Mouse (Mus musculus) adrenal gland, postnatal 36 days (tissue): ENCODE data around the gene Fli1. TPM values are rescaled to one million over a fixed set of nuclear protein-coding genes. Genes with fewer than 3 reads are reported as not detected.
A peak's percentile ranks its signal among the peaks of the same experiment; 100 is the strongest.

ENCODE experiments used
- DNase-seq, 2 experiments: peaks; one replicate each; pipeline ENCODE4 v3.0.0; 2021; ENCODE audit warnings: mixed read lengths in 1 of 2
- total RNA-seq, 2 experiments: library from RNA; stranded (reverse); gene quantifications; 2 replicates each; pipeline ENCODE4 v1.2.3; 2021

The Fli1 gene
- total RNA-seq, 2 experiments from 2014 or later: 15.4 to 15.5 TPM

DNA sequence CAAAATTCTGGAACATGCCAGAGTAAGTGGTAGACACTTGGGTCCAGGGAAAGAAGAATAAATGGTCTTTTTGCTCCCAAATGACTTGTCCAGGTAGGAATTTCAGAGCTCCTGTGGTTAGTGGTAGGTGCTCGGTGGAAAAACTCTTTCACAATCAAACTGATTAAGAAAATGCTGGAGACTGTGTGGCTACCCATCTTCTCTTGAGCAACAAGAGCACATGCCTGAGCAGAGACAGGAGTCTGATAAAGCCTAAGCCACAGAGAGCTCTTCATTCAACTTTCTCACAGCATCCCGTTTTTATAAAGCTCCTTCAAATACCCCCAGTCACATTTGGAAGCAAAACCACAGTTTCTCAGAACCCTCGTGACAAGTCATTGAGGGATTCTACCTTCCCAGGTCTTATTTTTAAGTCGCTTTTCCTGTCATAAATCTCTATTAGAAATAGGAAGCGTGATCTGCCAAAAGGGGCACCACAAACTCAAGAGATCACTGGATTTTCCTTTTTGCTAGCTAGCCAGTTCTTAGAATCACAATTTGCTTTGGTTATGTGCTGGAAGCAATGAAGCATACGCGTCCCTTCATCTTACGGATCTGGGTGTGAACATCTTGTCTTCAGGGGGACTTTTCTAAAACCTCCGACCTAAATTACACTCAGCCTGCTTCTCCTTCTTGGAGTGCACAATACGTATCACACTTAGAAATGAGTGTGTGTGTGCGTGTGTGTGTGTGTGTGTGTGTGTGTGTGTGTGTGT, 40.2 kb downstream of the Fli1 start:
- no peak for DNase-seq

DNA sequence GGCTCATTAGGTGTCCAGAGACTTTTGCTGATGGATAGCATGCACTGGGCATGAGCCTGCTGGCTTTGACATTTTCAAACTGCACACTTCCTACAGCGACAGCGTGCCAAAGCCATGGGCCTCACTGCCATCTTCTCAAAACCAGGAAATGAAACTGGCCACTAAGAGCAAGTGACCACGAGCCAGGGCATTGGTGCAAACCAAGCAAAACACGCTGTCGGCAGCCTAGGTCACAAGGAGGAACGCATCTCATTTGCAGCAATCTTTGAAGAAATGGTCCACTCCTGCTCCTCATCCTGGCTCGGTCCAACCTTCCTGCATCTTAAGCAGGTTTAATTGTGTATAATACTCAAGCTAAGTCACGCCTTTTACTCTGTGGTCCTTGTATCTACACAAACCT, 41.8 kb downstream of the Fli1 start:
- DNase-seq: peak in 1 of 2 experiments; percentile 28

DNA sequence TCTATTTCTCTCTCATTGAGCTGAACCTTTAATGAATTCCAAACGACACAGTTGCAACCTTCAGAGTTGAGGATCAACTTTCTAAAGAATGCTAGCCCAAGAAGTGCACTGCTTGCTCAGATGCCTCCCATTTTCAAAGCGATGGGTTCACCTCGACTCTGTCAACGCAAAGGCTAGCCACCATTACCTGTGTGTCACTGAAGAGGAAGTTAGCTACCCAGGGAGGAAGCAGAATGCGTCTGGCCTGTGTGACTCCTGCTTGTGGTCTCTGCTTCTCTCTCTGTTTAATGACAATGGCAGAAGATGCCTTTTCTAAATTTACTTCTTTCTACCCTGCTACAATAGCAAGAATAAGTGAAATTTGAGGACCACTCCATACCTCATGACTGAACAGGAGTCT, 42.6 kb downstream of the Fli1 start:
- no peak for DNase-seq

DNA sequence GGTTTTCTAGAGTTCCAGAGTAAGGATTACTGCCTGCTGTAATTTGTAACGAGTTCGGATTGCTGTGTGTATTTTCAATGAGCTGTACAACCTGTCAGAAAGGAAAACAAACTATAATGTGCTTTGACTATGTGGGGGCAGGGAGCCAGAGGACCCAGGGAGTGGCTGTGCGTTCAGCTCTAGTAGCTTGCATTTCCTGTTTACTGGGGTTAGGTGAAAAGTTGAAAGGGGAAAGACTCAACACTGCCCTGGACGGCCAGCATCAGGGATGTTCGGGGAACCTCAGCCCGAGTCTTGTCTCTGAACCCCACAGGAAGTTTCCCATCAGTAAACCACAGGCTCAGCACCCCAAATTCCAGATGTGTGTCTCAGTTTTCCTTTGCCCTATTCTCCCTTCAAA, 43.2 kb downstream of the Fli1 start:
- DNase-seq: peak in 1 of 2 experiments; percentile 33

DNA sequence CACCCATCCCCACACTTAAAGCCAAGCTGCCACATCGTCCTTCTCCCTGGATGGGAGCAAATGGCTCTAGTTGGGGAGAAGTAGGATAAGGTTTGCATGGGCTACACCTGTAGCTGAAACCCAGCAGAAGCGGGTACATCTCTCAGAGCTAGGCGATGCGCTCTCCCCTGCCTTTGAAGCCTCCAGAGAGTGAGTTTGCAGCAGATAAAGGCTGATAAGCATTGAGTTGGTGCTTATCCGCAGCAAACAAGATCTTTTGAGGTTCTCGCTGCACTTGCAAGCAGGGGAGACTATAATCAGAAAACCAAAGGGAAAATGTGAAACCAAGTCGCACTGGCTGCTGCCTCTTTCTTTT, 47.0 kb downstream of the Fli1 start:
- no peak for DNase-seq

DNA sequence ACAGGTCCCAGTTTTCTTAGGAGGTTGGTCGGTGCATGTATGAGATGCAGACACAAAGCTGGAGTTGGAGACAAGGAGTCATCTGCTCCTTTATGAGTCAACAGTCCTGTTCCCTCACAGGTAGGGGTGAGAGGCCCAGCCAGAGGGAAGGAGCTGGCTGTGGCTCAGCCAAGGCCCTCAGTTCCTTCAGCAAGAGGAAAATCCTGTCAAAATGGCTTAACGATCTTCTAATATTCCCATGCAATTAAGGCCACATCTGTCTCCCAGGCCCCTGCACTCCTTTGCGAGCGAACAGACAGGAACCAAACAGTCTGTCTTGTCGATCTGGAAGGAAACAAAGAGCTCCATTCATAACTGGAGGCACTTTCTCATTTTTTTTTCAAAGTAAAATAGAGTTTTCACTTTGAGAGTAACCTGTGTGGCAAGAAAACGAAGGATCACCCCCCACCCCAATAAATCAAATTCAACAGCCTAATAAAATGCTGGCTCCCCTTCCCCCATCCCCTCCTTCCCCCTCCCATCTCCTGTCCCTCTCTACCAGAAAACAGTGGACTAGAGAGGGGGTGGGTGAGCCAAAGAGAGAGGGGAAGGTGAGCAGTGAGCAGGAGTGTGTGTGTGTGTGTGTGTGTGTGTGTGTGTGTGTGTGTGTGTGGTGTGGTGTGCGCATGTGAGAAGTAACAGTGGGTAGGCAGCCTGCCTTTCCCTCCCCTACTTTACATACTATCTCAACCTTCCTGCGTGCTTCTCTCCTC, 47.6 kb downstream of the Fli1 start:
- DNase-seq: no peak

DNA sequence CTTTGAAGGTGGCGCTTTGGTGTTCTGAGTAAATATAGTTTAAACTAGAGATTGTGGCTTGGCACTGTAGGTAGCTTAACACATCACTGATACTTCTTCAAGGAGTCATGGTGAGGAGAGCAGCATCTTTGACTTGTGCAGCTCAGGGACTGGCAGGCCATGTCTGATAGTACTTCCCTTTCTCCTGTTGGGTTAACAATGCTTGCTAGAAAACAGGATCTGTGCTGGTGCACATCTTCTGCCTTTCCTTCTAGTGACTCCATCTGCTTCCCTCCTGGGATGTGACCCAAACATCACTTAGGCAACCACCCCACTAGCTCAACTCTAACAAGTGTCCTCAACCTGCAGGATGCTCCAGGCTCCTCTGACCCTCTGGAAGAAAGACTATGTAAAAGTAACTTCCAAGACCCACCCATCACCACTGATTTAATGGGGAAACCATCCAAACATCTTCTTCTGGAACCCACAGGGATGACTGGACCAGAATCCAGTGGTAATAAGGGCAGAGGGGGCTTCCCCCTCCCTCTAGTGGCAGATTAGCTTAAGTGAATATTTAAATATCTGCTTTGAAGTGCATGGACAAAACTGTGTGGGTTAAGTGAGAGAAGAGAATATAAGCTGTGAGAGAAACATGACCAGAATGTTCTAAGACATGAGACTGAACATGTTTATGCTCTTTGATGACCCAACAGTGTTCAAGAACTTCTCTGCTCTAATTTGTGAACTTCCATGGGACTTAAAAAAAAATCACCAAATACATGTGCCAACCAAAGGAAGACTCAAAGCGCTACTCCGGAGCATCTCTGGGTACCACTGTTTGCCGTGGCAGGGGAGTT, 48.9 kb downstream of the Fli1 start:
- no peak for DNase-seq

DNA sequence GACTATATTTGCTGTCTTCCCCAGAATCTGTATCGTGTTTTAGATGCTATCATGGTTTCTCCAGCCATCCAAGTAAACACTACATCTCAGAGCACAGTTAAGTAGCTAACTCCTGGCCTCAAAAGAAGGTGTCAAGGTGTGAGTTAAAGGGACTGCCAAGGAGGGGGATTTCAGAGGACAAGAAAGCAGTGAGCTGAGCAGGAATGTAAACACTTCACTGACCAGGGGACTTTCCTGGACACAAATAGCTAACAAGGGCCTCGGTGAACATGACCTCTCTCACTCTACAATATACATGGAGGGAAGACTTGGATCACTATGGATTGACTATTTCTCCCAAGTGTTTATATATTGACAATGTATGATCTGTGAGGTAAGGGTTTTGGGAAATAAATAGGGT, 49.9 kb downstream of the Fli1 start:
- no peak for DNase-seq

DNA sequence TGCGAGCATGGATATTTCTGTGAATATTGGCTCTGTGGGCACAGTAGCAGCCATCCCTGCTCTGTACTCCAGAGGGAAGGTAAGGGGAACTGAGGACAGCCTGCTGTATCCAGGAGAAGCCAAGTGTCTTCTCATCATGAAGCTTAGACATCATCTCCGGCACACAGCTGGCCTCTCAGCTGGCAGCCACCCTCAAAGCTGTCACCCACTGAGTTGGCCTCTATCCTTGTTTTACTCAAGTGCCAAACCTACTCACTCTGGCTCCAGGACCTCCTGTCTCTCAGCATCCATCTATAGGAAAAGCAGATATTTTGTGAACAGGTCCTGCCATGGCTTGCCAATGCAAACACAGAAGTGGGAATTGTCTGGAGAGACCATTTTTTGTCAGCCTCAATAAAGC, 51.2 kb downstream of the Fli1 start:
- no peak for DNase-seq

DNA sequence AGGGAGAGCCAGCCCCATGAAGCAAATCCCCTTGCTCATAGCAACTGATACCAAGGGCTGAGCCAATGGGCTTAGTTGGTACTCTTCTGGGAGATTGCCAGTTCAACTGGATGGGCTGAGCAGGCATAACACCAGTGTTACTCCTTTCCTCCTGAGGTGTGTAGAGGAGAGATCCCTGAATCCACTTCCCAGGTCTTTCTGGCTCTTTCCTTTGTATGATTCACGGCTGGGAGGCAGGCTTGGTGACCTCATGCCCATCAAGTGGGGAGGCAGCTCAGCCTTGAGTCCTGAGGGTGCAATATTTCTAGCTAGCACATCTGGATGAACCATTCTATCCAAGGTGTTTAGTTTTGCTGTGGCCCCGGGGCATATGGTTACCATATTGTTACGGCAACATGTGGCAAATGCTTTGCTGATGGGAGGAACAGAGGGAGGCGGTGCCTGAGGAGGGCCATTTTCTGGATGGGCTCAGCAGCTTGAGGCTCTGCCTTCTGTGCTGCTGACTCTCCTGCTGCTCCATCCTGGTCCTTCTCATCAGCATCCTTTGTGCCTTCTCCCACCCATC, 52.8 kb downstream of the Fli1 start:
- DNase-seq: no peak

DNA sequence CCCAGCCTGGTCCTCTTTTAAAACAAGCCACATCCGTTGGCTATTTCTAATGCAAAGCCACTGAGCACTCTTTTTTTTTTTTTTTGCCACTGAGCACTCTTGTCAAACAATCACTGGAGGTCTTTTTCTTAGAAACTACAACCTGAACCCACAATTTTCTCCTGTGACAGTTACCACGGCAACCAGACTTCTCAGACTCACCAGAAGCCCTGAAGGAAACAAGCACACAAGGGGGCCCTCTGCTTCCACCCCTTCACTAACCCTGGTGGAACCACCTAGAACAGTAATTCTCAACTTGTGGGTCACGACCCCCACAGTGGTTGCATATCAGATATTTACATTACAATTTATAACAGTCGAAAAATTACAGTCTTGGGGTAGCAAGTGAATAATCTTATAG, 53.3 kb downstream of the Fli1 start:
- no peak for DNase-seq

DNA sequence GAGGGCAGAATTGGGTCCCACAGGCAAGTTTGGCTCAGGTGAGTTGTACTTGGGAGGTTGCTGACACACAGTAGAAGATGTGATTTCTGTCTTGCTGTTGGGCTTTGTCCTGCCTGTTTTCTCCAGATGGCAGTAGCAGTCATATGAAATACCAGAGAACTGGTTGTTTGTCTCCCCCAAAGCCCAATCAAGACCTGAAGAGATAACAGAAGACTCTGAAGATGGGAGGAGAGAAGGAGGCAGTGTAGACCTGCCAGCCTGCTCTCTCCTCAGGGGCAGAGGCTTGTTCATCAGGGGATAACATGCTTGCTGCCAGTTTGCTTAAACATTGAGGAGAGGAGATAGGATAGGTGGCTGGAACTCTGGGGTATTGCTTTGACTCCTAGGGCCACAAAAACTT, 54.0 kb downstream of the Fli1 start:
- DNase-seq: no peak

DNA sequence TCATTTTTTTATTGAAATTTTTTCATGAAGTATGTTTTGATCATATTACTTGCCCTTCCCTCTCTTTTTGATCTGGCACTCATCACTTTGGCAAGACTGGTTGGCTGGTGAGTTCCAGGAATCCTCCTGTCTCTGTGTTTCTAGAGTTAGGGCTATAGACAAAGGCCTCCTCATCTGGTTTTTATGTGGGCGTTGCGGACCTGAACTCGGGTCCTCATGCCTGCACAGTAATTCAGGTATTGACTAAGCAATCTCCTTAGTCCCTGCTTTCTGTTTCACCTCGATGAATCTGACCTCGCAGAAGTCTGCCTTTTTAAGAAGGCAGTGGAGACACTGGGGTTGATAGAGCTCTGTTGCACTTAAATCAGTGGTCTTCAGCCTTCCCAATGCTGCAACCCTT, 54.8 kb downstream of the Fli1 start:
- DNase-seq: no peak

DNA sequence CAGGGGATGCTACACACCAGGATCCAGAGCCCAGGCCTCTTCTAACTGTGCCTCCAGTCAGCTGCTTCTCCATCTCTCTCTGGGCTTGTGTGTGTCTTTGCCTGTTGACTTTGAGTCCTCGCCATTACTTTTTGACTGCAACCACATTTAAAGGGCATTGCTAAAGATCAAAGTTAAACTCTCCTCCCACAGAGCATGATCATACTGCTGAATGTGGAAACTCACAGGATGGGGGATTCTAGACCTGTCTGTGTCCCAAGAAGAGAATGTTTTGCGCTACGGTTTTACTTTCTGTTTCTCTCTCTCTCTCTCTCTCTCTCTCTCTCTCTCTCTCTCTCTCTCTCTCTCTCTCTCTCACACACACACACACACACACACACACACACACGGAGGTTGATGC, 55.3 kb downstream of the Fli1 start:
- no peak for DNase-seq

DNA sequence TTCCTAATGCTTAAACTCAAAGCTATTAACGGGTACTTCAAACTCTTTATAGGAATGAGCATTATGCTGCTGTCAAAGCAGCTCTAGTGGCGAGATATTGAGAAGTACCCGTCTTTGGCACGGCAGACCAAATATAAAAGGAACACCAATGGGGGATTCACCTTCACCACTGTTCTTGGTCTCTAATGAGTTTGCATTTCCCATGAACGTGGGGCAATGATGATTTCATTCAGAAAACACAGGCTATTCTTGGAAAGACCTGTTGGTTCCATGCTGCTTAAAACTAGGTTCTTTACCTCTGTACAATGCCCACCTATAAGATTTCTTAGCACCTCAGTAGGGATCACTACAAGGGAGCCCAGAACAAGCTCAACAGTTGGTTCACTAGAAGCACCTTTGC, 62.2 kb downstream of the Fli1 start:
- DNase-seq: no peak

DNA sequence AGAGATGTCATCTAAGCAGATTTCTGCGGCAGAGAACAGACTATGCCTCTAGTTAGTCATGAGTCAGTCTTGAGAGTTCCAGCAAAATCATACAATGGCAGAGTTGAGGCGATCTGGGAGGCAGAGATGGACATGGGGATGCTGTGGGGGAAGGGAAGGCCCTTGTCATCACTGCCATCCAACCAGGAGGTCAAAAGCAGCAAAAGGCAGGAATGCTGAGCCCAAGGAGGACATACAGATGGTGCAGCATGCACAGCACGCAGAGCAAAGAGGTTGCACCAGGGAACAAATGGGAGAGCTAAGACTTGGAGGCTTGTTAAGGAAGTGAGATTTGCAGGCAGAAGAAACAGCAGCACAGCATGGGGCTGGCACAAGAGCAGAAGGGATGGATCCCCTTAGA, 63.9 kb downstream of the Fli1 start:
- DNase-seq: no peak

DNA sequence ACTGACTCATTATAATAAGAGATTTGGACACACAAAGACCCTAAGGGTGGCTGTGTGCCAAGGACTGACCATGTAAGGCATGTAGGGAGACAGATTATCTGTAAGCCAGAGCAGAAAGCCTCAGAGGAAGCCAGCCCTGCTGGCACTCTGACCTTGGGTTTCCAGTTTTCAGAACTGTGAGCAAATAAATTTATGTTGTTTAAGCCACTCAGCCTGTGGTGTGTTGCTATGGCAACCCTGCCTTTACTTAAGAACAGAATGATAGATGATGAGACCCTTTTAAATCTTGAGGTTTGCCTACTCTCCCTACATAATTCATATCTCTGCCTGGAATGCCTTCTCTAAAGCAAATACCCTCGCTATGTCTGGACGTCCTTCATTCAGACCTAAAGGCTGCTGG, 64.6 kb downstream of the Fli1 start:
- peak; percentile 45 to 53 for DNase-seq

DNA sequence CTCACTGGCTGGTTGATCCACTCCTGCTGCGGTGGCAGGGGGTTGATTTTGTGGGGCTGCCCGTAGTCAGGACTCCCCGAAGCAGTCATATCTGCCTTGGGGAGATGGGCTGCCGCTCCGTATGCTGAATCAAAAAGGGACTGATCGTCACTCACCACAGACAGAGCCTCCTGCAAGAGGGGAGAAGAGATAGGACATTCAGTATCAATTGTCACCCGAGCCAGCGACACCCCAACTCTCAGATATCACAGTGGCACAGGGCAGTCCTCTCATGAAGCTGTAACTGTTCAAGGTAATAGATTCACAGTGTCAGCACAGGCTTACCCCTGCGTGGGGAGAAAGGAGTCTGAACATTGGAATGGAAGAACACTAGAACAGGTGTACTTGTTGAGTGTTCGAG, 66.1 kb downstream of the Fli1 start:
- DNase-seq: no peak

DNA sequence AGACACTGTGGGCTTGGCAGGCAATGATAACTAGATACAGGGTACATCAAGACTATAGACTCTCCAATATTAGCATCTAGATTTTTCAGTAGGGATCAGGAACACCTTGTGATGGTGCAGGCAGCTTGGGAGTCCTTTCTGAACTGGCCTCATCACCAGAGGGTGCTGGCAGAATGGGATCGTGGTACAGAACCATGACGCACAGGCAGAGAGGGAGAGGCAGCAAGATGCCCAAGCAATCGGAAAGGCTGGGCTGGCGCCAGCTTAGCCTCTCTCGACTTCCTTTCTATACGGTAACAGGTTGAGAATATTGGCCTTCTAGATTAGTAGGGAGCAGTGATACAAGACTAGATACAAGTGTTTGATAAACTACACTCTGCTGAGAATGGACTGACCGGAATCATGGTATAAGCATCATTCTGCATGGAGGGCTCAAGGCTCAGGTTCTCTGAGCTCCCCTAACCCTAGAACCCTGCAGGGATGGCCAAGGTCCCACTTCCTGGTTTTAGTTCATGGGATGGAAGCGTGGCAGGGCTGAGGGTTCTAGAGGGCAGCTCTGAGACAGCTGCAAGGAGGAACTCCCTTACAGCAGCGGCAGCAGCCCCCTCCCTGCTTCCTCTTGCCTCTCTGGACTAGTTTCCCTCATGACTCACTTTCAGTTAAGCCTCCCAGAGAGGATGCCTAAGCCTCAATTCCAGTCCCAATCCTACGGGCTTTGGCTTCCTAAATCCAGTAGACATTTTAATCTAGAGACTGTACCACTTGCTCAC, 67.9 kb downstream of the Fli1 start:
- peak in 1 of 2 experiments; percentile 30 for DNase-seq

DNA sequence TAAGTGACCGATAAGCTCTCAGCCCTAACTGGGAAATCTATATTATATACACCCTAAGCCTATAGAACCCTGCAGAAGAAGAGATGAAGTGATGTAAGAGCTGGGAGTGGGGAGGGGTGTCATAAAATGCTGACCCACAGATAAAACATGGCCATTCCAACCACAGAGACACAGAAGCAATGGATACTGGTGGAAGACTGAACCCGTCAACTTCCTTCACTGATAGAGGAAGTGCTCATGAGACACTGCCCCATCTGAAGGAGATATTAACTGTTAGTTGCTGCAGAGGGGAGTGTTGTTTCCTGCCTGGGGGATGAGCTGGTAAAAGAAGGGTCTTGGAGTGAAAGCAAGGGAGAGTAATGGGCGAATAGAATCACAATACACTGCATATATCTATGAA, 70.3 kb downstream of the Fli1 start:
- no peak for DNase-seq

DNA sequence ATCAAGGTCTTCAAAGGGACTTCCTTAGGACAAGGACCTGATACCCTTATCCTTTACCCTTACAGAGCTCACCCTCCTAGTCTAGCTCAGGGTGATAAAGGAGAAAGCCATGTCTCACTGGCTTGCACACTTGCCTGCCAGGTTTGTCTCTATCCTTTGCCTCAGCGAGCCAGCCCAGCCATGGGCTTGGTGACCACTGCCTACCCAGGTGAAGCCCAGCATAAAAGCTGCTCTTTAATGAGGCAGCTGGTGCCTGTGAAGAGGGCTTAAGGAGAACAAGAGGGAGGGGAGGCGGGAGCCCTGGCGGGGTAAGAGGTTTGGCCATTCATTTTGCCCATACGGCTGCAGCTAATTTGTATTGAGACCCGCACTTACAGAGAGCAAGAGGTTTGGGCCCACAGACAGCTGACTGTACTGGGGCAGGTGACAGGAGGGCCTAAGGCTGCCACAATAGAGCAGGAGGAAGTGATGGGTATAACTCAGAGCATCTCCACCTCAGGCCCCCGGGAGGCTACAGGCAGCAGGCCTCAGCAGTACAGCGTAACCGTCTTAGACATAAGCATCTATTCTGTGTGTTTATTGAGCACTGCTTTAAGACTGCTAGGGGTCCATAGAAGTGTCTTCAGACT, 73.4 kb downstream of the Fli1 start:
- DNase-seq: no peak
